Mouse (Mus musculus) liver, embryonic 15.5 days (tissue): ENCODE measurements around the gene Otogl. TPM values are rescaled to one million over a fixed set of nuclear protein-coding genes. Genes with fewer than 3 reads are reported as not detected.
A peak's percentile ranks its signal among the peaks of the same experiment; 100 is the strongest.

Experiments
- ATAC-seq: fragments of 200-750 bp; cut with Nextera tagmentation; 2 replicates; pipeline ENCODE4 v1.8.0; 2017; ENCODE audit warnings: moderate number of reproducible peaks, mild to moderate bottlenecking, moderate library complexity; ENCODE audit not compliant: insufficient read depth
- H3K27ac ChIP-seq: fragments of 300-500 bp; sonication (generic); replicated peaks from 2 replicates; pipeline ENCODE4 v1.5.1; 2015; ENCODE audit warnings: mild to moderate bottlenecking, inconsistent platforms
- H3K27me3 ChIP-seq: fragments of 300-500 bp; sonication (generic); 2 replicates; pipeline ENCODE4 v1.6.1; 2015; ENCODE audit warnings: mild to moderate bottlenecking, inconsistent platforms
- H3K36me3 ChIP-seq: fragments of 300-500 bp; sonication (generic); replicated peaks from 2 replicates; pipeline ENCODE4 v1.6.1; 2015; ENCODE audit warnings: moderate library complexity, mild to moderate bottlenecking, inconsistent platforms
- H3K4me1 ChIP-seq: fragments of 300-500 bp; sonication (generic); replicated peaks from 2 replicates; pipeline ENCODE4 v1.6.1; 2015; ENCODE audit warnings: inconsistent platforms
- H3K4me2 ChIP-seq: fragments of 300-500 bp; sonication (generic); 2 replicates; pipeline ENCODE4 v1.6.1; 2015; ENCODE audit warnings: moderate library complexity, mild to moderate bottlenecking, inconsistent platforms
- H3K4me3 ChIP-seq: fragments of 300-500 bp; sonication (generic); replicated peaks from 2 replicates; pipeline ENCODE4 v1.5.1; 2015; ENCODE audit warnings: mild to moderate bottlenecking, inconsistent platforms
- H3K9ac ChIP-seq: fragments of 300-500 bp; sonication (generic); 2 replicates; pipeline ENCODE4 v1.6.1; 2015; ENCODE audit warnings: moderate library complexity, mild to moderate bottlenecking, inconsistent platforms
- H3K9me3 ChIP-seq: fragments of 300-500 bp; sonication (generic); replicated peaks from 2 replicates; pipeline ENCODE4 v1.6.1; 2016; ENCODE audit warnings: inconsistent platforms
- WGBS: fragments of 180-500 bp; shearing (Covaris S2); methylation state at CpG from one replicate; pipeline ENCODE4 v1.1.7; 2015; ENCODE audit warnings: mixed read lengths; ENCODE audit not compliant: insufficient replicate concordance; 5-methylcytosine and 5-hydroxymethylcytosine counted together
- polyA plus RNA-seq: library from polyadenylated mRNA; unstranded; fragments of >200 nt; fragmentation: Nextera tagmentation; extraction: Ambion mirVana; gene quantifications from 2 replicates; pipeline ENCODE4 v1.2.1, GENCODE M21; 2015

Gene Otogl
- polyA plus RNA-seq, 1 experiment from 2014 or later: 0.02 TPM

DNA sequence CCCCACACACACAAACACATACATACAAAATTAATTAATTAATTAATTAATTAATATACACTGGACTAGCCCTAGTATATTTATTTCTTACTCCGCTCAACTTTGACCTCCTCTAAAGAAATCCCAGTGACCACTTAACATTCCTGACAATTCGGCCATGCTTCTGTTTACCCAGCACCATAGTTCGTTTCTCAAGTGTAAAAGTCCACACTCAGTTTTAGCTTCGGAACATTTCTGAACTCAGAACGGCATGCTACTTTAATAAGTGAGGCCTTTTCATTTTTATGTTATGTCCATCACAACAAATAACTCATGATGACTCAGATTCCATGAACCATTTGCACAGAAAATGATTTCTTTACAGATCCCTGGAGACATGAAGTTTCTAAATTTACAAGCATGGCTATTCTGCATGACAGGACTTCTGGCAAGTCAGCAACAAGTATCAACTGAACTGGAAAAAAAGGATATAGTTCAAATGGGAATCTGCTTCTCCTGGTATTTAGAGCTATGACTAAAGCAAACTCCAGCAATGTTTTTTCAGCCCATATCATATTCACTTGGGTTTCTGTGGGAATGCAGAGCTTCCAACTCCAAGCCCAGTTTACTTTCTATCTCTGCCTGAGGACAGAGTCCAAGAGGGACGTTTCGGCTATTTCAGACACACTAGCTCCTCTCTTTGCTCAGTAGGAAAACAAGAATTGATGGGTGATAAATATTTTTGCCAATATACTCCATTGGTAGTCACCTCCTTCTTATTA lies 6.5 kb downstream of the Otogl start:
- H3K4me2 ChIP-seq: no peak overlapping the region
- H3K9ac ChIP-seq: no peak overlapping the region
- H3K27ac ChIP-seq: no peak overlapping the region
- ATAC-seq: no peak
- H3K9me3 ChIP-seq: no peaks in the 10 kb centered on the region
- H3K36me3 ChIP-seq: no peaks in the 10 kb centered on the region
- H3K4me1 ChIP-seq: no peaks in the 10 kb centered on the region
- 63% methylated on average over 7 of the region's 7 CpGs for WGBS
- no peak overlapping the region for H3K4me3 ChIP-seq
- no peaks in the 10 kb centered on the region for H3K27me3 ChIP-seq

DNA sequence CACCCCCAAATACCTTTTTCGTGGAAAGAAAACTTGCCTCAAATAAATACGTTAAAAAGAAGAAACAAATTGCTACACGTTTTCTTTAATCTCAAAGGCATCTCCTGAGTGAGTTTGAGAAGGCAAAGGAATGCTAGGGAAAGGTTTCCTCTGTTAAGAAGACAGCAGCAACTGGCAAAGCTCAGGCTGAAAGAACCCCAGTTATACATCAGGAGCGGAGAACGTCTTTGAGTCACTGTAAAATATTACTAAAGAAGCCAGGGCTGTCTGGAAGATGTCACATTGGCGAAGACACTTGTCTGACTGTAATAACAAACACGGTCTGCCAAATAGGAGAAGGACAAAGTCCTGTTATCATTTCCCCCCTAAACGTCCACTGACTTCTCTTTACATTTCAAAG lies 10.0 kb downstream of the Otogl start:
- no peaks in the 10 kb centered on the region for H3K36me3 ChIP-seq
- no peak overlapping the region for H3K4me2 ChIP-seq
- no peaks in the 10 kb centered on the region for H3K9me3 ChIP-seq
- H3K9ac ChIP-seq: no peak overlapping the region
- ATAC-seq: no peak
- 54% methylated on average over 8 of the region's 8 CpGs for WGBS
- no peaks in the 10 kb centered on the region for H3K4me1 ChIP-seq
- no peaks in the 10 kb centered on the region for H3K27me3 ChIP-seq
- no peak overlapping the region for H3K27ac ChIP-seq
- H3K4me3 ChIP-seq: no peak overlapping the region

DNA sequence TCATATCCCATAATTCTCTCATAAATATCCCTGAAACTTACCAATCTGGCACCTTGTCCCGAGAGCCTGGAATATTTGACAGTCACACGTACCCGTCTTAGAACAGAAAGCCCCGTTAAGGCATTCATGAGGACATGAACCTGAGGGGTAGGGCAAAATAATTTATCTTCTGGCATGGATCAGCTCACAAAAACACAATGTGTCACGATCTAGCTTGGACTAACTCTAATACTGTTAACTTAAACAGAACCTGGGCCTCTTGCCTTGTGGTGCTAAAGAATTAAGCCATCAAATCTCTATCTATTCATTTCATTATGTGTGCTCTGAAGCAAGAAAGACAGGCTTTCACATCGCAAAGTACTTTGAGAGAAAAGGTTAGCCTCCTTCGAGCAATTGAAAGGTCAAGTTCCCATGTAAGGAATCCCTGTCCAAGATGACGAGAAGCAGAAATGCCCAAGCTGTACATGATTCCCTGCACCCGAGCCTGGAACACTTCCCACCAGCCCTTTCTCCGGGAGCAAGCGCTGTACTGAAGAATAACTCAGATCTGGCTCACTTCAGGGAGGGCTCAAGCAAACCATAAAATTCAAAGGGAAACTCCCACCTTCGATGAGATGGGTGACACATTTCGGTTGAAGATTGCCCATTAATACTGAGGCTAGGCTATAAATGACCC lies 10.6 kb downstream of the Otogl start:
- Histone ChIP-seq H3K9ac (no peak overlapping the region), H3K27me3 (no peaks in the 10 kb centered on the region), H3K27ac (no peak overlapping the region), H3K36me3 (no peaks in the 10 kb centered on the region), H3K4me3 (no peak overlapping the region), H3K4me2 (no peak overlapping the region), H3K9me3 (no peaks in the 10 kb centered on the region), H3K4me1 (no peaks in the 10 kb centered on the region)
- WGBS: 62% methylated on average over 13 of the region's 13 CpGs
- no peak for ATAC-seq

DNA sequence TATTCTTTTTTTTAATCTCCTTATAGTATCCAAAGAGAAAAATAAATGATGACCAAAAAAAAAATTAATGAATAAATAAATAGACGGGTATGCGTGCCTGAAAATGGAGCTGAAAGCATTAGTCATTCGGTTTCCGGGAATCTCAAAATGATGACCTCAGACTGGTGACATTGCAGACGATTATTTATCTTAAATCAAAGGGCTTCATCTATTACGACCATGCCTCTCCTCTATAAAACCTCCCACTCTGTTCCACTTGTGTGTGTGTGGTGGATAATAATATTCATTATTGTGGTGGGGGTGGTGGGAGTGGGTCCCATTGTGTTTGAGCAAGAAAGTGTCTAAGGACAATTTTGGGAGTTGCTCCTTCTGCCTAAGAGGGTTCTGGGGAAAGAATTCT lies 12.0 kb downstream of the Otogl start:
- Histone ChIP-seq H3K4me2 (no peak overlapping the region), H3K4me3 (no peak overlapping the region), H3K27ac (no peak overlapping the region), H3K9ac (no peak overlapping the region), H3K27me3 (no peaks in the 10 kb centered on the region), H3K4me1 (no peaks in the 10 kb centered on the region), H3K9me3 (no peaks in the 10 kb centered on the region), H3K36me3 (no peaks in the 10 kb centered on the region)
- 68% methylated on average over 6 of the region's 6 CpGs for WGBS
- ATAC-seq: no peak

DNA sequence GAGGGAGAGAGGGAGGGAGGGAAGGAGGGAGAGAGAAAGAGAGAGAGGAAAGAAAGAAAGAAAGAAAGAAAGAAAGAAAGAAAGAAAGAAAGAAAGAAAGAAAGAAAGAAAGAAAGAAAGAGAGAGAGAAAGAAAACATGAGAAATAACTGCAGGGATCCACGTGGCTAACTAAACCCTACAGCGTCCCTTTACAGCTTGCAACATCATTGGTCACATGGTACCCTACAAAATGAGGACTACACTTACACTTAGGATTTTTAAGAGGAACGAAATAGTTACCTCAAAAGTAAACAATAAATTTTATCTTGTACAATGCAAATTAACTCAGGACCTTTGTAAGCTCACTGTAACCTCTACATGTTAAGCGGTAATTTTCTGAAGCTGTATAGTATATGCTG lies 15.8 kb downstream of the Otogl start:
- 60% methylated on average over 4 of the region's 4 CpGs for WGBS
- Histone ChIP-seq H3K4me3 (no peak overlapping the region), H3K36me3 (no peaks in the 10 kb centered on the region), H3K9ac (no peak overlapping the region), H3K4me2 (no peak overlapping the region), H3K27me3 (no peaks in the 10 kb centered on the region), H3K27ac (no peak overlapping the region), H3K4me1 (no peaks in the 10 kb centered on the region), H3K9me3 (no peaks in the 10 kb centered on the region)
- no peak for ATAC-seq

DNA sequence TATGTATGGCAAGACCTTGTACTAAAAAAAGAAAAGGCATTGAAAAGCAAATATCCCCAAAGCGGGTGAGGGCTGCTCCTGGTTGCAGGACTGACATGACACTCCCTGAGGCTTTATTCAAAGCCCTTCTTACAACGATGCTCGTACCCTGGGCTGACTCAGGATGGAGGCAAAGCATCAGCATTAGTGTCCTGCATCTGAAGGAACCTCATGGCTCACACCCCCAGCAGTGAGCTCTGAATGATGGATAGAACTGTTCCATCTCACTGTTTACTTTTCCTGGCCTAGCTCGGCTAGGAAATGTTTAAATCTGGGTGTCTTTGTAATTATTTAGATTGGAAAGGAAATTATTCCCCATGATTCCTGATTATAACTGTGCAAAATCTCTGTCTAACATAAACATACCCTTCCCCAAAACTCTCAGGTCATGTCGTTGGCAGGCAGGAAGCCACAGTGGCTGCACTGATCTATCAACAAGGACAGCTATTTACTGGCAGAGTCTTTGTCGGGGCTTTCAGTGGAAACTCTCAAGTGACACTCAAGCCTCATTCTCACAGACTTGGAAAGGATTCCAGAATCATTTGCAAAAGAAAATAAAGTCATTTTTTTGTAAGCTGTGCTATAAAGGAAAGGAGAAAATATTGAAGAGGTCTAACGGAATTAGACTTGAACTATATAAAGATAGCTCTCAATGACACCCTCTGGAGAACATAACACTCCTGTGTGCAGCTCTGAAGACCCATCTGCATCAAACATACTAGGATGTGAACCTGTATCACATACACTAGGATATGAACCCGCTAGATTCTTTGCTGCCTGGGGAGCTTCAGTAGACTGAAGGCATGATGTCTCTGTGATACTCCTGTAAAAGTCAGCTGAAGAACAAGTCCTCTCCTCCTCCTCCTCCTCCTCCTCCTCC lies 17.0 kb downstream of the Otogl start:
- 40% methylated on average over 8 of the region's 8 CpGs for WGBS
- Histone ChIP-seq H3K4me2 (no peak overlapping the region), H3K9ac (no peak overlapping the region), H3K4me1 (no peaks in the 10 kb centered on the region), H3K9me3 (no peaks in the 10 kb centered on the region), H3K27me3 (no peaks in the 10 kb centered on the region), H3K36me3 (no peaks in the 10 kb centered on the region), H3K27ac (no peak overlapping the region), H3K4me3 (no peak overlapping the region)
- ATAC-seq: no peak

DNA sequence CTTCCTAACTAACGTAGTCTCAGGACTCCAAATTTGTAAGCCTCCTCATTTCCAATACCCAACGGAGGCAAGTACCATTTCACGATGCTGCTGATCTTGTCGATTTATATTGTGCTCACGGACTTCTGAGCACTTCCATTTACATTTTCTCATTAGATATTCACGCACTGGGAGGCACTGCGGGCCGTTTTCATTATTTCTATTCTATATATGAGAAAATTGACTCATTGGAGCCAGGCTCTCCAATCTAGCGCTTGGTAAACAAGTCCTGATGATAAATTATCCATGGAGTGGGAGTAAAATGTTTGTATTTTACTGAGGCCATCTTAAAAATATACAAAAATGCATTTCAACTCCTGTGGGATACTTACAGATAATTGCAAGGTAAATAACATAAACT lies 21.5 kb downstream of the Otogl start:
- no peaks in the 10 kb centered on the region for H3K27me3 ChIP-seq
- 67% methylated on average over 9 of the region's 9 CpGs for WGBS
- no peak overlapping the region for H3K27ac ChIP-seq

DNA sequence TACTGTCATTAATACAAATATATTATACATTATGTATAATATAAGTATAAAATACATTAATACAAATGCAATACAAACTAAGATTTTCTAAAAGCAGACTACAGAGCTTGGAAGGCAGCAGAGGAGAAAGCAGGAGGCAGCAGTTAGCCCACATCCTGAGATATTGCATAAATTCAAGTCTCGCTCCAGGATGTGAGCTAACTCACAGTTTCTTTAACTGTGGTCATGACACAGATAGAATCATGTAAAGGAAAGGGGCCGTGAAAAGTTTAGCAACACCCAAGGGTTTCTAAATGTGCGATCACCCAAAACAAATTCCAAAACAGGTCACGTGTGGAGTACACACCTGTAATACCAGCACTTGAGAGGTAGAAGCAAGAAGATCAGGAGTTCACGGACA lies 39.4 kb downstream of the Otogl start:
- no peak overlapping the region for H3K27ac ChIP-seq
- H3K9ac ChIP-seq: no peak overlapping the region
- H3K36me3 ChIP-seq: no peaks in the 10 kb centered on the region
- H3K4me3 ChIP-seq: no peak overlapping the region
- no peaks in the 10 kb centered on the region for H3K27me3 ChIP-seq
- H3K9me3 ChIP-seq: no peaks in the 10 kb centered on the region
- no peak overlapping the region for H3K4me2 ChIP-seq
- peak; percentile 44; the same call in 1 of the 2 replicates for ATAC-seq
- 41% methylated on average over 5 of the region's 5 CpGs for WGBS
- no peaks in the 10 kb centered on the region for H3K4me1 ChIP-seq

More for the DNA sequence above, 21.5 kb downstream of the Otogl start:
- Histone ChIP-seq H3K9me3 (no peaks in the 10 kb centered on the region), H3K4me3 (no peak overlapping the region), H3K4me2 (no peak overlapping the region), H3K36me3 (no peaks in the 10 kb centered on the region), H3K4me1 (no peaks in the 10 kb centered on the region), H3K9ac (no peak overlapping the region)
- ATAC-seq: no peak

DNA sequence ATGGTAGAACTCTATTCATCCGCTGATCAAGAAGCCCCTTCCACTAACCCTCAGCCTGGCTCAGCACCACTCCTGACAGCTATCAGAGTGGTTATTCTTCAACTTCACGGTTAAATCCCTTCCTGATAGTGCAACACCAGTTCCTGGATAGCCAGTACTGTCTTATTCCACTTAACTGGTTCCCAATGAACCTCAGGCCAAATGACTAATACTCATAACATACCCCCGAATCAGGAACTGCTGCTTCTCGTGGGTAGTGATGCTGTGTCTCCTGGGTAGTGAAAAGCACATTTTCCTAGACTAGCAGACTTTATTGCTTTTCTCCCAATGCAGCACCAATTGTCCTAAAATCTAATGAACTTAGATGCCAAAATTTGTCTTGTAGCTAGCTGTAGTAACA lies 39.8 kb downstream of the Otogl start:
- H3K36me3 ChIP-seq: no peaks in the 10 kb centered on the region
- no peak overlapping the region for H3K9ac ChIP-seq
- no peaks in the 10 kb centered on the region for H3K9me3 ChIP-seq
- 0 out of 2 replicates have a peak overlapping the region, but pooled peaks have one; percentile 11 for H3K27ac ChIP-seq
- H3K4me2 ChIP-seq: no peak overlapping the region
- H3K4me1 ChIP-seq: no peaks in the 10 kb centered on the region
- WGBS: 42% methylated on average over 4 of the region's 4 CpGs
- no peak for ATAC-seq
- no peaks in the 10 kb centered on the region for H3K27me3 ChIP-seq
- no peak overlapping the region for H3K4me3 ChIP-seq

DNA sequence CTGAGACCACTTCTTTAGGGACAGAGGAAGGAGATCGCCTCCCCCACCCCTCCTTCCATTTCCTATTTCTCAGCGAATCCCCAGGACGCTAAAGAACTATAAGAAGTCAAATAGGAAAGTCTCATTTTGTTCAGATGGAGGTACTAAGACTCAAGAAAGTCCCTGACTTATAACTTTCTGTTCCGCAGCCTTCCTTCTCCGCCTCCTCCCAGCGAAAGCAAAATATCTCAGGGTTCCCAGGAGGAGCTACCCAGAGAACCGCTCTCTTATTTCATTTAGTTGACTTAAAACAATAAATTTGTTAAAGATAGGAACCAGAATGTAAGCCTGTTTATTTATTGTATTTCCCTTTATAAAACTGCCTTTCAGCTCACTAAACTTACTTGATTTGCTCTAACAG lies 41.4 kb downstream of the Otogl start:
- Histone ChIP-seq H3K9ac (no peak overlapping the region), H3K4me1 (no peaks in the 10 kb centered on the region), H3K27ac (no peak overlapping the region), H3K4me3 (no peak overlapping the region), H3K36me3 (no peaks in the 10 kb centered on the region), H3K9me3 (no peaks in the 10 kb centered on the region), H3K27me3 (no peaks in the 10 kb centered on the region), H3K4me2 (no peak overlapping the region)
- no peak for ATAC-seq
- 70% methylated on average over 7 of the region's 7 CpGs for WGBS

DNA sequence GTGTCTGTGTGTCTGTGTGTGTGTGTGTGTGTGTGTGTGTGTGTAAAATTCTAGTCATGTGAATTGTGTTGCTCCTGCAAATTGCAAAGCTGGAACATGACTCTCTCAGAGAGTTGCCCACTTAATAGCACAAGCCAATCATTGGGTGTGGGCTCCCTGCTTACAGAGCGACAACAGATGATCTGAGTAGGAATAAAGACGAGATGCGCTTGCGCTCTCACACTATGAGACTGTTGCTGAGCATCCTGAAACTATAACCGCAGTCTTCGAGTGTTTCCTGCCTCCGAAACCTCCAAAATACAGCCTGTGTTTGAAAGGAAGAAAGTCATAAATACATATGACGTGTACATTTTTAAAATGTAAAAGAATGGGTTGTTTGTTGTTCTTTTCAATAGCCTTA lies 43.0 kb downstream of the Otogl start:
- no peak for ATAC-seq
- no peaks in the 10 kb centered on the region for H3K27me3 ChIP-seq
- H3K4me3 ChIP-seq: no peak overlapping the region
- no peak overlapping the region for H3K9ac ChIP-seq
- no peak overlapping the region for H3K4me2 ChIP-seq
- H3K36me3 ChIP-seq: no peaks in the 10 kb centered on the region
- H3K27ac ChIP-seq: no peak overlapping the region
- WGBS: 82% methylated on average over 8 of the region's 8 CpGs
- no peaks in the 10 kb centered on the region for H3K4me1 ChIP-seq
- H3K9me3 ChIP-seq: no peaks in the 10 kb centered on the region
